Mouse (Mus musculus): Measurements from ENCODE around the gene Kcnh4.

The Kcnh4 gene

DNA sequence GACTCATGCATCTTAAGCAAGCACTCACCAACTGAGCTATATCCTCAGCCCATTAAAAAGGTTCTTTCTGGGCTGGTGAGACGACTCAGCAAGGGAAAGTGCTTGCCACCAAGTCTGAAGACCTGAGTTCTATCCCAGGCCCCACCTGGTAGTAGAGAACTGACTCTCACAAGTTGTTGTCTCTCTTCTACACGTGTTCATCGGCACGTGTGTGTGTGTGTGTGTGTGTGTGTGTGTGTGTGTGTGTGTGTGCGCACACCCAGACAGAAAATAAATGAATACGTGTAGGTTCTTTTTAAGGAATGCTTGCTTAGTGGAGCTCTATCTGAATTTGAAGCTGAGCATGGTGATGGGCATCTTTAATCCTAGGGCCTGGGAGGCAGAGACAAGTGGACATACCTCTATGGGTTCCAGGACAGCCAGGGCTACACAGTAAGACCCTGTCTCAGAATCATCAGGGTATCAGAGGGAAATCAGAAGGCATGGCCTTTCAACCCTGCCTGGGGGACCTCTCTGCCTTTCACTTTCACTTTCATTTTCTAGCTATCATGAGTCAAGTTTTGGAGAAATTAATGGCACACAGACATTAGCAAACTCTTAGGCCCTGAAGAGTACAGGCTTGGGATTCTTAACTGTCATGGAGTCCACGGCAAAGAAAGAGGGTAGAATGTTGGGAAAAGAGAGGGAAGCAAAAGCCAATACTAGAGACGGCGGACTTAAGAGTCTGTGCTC is 24.4 kb downstream of the Kcnh4 start:
- DNase-seq (ENCODE audit: low spot score in 2 of 2), result no peak

- DNase-seq (ENCODE audit: low spot score in 2 of 2), result no peak
Measured at GRCm38 (mm10) chr11:100730477-100731205, 29.1 kb downstream of the Kcnh4 start.

- DNase-seq (ENCODE audit: low spot score in 2 of 2), result no peak
Measured at GRCm38 (mm10) chr11:100729976-100730375, 29.8 kb downstream of the Kcnh4 start.

GRCm38 (mm10) chr11:100728601-100729000 is 31.1 kb downstream of the Kcnh4 start:
- DNase-seq (ENCODE audit: low spot score in 2 of 2), result no peak

- no peak for DNase-seq (ENCODE audit: low spot score in 2 of 2)
Measured at GRCm38 (mm10) chr11:100727201-100727600, 32.5 kb downstream of the Kcnh4 start.

DNA sequence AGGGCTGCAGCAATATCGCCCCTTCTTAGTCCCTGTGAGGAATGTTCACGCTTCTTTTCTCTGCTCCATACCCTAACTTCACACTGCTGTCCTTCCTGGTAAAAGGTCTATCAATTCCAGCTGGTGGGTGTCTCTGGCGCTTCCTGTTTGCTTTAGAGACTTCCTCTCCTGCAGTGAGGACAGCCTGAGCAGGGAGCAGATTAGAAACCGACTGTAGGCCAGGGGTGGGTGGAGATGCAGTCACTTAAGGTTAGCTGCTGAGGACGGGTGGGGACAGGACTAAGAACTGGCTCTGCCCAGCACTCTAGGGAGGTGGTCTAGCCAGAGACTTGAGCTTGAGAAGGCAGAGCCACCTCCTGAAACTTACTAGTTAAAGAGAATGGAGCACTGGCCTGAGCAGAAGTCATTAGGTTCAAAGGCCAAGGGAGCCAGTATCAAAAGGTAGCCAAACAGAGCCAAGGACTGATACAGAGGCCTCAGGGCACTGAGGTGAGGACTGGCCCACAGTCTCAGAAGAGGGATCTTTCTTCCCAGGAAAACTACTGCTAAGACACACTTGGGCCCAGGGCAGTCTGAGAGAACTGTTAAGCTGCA is 34.7 kb downstream of the Kcnh4 start:
- DNase-seq (ENCODE audit: low spot score in 2 of 2), result no peak

DNA sequence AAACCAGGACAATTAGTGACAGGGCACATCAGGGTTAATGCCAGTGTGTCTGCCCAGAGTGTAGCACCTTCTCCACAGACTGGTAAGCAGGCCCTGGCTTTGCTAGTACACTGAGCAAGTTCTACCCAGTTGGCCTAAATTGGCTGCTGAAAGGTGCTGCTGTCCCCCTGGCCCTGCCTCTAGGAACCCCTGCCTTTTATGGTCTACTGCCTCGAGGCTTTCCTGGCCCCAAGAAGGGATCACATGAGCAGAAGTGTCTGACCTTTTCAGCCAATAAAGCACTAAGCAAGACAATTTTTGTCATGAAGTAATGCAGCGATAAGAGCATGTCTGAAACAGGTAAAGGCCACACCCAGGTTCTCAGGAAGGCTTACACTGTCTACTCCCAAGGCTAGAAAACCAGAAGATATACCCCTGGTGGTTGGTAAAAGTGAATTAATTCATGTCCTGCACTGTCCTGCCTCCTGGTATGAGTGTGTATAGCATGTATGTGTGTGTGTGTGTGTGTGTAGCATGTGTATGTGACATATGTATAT is 37.2 kb downstream of the Kcnh4 start:
- DNase-seq (ENCODE audit: low spot score in 2 of 2), result no peak

GRCm38 (mm10) chr11:100721776-100722492 is 37.8 kb downstream of the Kcnh4 start:
- DNase-seq (ENCODE audit: low spot score in 2 of 2), result no peak

DNA sequence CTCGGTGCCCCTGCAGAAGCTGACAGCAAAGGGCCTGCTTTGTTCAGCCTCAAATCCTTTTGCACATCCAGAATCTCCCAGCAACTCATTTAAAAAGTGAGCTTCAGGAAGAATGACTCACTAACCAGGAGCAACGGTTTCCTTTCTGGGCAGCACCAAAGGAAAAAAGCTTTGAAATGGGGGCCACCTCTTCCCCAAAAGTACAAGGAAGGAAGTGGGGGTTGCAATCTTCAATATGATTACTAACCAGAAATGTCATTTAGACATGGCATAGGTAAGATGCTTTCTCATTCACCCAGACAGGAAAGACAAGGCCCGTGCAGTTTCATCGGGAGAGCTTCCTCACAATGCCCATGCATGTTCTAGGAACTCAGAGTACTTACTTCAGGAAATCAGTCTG is 38.5 kb downstream of the Kcnh4 start:
- no peak for DNase-seq (ENCODE audit: low spot score in 2 of 2)

DNA sequence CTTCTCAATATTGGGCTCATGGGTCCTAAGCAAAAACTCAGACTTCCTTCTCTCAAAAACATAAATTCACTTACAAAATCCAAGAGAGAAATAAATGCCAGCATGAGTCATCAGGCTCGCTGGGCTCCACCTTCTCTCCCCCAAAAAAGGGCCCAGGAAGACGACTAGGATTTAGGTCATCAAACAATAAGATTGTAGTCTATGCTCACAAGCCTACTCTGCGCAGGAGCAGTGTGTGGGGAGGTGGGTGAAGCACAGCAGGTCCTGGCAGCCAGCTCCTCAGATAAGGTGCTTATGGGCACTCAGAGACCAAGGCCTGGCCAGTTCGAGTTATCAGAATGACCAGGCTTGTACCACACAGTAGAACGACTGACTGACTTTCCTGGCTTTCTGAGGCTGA is 39.4 kb downstream of the Kcnh4 start:
- DNase-seq (ENCODE audit: low spot score in 2 of 2), result no peak

- no peak for DNase-seq (ENCODE audit: low spot score in 2 of 2)
Measured at GRCm38 (mm10) chr11:100719893-100720292, 39.8 kb downstream of the Kcnh4 start.

DNA sequence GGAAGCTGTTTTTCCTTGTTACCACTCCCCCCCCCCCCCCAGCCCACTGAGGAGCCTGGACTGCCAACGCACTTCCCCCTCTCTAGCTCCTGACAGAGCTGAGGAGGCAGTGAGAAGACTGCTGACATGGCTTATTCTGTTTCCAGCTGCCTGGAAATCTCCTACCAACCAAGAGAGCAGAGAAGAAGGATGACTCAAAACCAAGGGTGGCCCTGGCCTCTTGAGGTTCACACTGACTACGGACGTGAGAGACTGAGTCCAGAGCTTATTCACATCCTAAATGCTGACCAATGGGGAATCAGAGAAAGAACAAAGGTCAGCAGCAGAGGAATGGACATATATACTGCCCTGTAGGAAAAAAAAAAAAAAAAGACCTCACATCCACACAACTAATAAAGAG is 40.4 kb downstream of the Kcnh4 start:
- DNase-seq (ENCODE audit: low spot score in 2 of 2), result no peak

GRCm38 (mm10) chr11:100718866-100719265 is 40.9 kb downstream of the Kcnh4 start:
- DNase-seq (ENCODE audit: low spot score in 2 of 2), result no peak

DNA sequence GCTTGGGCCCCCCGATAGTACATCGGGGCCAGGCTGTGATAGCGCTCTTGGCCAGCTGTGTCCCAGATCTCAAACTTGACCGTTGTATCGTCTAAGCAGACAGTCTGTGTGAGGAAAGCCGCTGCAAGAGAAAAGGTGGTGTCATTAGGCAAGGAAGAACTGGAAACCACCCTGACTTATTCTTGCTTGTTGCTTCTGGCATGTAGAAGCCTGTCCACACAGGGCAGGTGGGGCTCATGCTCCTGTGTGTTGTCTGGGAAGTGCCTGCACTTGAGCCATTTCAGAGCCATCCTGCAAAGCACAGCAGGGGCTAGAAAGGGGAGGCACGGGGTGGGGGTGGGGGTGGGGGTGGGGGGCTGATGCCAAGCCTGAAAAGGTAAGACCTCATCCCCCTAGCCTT is 41.3 kb downstream of the Kcnh4 start:
- DNase-seq (ENCODE audit: low spot score in 2 of 2), result no peak

DNA sequence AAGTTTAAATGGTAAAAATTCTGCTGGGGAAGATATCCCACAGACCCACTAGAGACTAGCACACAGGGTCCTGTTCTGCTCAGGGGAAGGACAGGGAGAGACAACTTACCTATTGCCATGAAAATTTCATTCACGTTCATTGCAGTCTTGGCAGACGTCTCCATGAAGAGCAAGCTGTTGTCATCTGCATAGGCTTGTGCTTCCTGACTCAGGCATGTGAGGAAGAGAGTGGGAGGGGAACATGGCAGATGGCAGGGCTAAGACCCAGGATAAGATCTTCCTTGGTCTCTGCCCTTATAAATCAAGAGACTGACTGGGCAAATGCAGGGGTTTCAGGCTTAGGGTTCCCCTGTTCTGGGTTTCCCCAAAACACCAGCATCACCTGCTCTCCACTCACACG is 43.1 kb downstream of the Kcnh4 start:
- no peak for DNase-seq (ENCODE audit: low spot score in 2 of 2)

GRCm38 (mm10) chr11:100714948-100715347 is 44.8 kb downstream of the Kcnh4 start:
- DNase-seq (ENCODE audit: low spot score in 2 of 2), result no peak

- DNase-seq (ENCODE audit: low spot score in 2 of 2), result peak; percentile 57 to 76
Measured at GRCm38 (mm10) chr11:100714534-100714915, 45.2 kb downstream of the Kcnh4 start.

- DNase-seq (ENCODE audit: low spot score in 2 of 2), result peak; percentile 80 to 86
Measured at GRCm38 (mm10) chr11:100713735-100714533, 45.8 kb downstream of the Kcnh4 start, which contains the start of gene Hspb9. Gene Hspb9, plus strand, starts transcription at chr11:100713850.

- no peak for DNase-seq (ENCODE audit: low spot score in 2 of 2)
Measured at GRCm38 (mm10) chr11:100713174-100713573, 46.6 kb downstream of the Kcnh4 start.

- DNase-seq (ENCODE audit: low spot score in 2 of 2), result peak; percentile 50 to 70
Measured at GRCm38 (mm10) chr11:100711783-100712615, 47.7 kb downstream of the Kcnh4 start, which contains the start of gene Kat2a. Gene Kat2a, minus strand, starts transcription at chr11:100712465.
